Mouse (Mus musculus) megakaryocyte progenitor cell, adult 5-6 weeks (primary cell): ENCODE data around the gene Pin1rt1. TPM values are rescaled to one million over a fixed set of nuclear protein-coding genes. Genes with fewer than 3 reads are reported as not detected.

Source experiments
- ATAC-seq: replicated peaks from 2 replicates; pipeline ENCODE4 v1.8.0; 2016; ENCODE audit warnings: mild to moderate bottlenecking, moderate TSS enrichment, inconsistent platforms; ENCODE audit not compliant: poor library complexity
- total RNA-seq, 2 experiments: library from RNA; stranded (forward) in 1 of 2; stranded (reverse) in 1 of 2; fragments of 157-497, 149-512 nt in 1 of 2; fragments of 200-1000 nt in 1 of 2; gene quantifications; 2 replicates each; pipeline versions ENCODE4 v1.2.3 to v1.2.4; 2015 to 2017

Pin1rt1 gene
- total RNA-seq (2015) (not detected in 2 replicates), total RNA-seq (2017) (not detected in 2 replicates)

DNA sequence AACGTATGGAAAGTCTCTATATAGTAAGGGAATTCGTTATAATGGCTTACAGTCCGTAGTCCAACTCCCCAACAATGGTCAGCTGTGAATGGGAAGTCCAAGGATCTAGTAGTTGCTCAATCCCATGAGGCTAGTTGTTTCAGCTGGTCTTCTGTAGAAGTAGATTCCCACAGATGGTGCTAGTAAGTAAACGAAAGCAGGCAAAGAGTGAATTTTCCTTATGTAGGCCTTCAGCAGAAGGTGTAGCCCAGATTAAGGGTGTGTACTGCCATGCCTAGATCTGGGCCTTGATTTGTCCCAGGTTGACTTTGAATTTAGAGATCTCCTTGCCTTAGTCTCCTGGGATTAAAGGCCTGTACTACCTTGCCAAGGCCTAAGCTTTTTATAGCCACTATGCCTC lies at the start of gene Pin1rt1:
TSS of gene Pin1rt1 (minus strand) at position 101 of the 400 bp plus-strand sequence.
- no peak for ATAC-seq

- ATAC-seq, result no peak
Measured at GRCm38 (mm10) chr2:104764018-104764417, 47.8 kb upstream of the Pin1rt1 start.

DNA sequence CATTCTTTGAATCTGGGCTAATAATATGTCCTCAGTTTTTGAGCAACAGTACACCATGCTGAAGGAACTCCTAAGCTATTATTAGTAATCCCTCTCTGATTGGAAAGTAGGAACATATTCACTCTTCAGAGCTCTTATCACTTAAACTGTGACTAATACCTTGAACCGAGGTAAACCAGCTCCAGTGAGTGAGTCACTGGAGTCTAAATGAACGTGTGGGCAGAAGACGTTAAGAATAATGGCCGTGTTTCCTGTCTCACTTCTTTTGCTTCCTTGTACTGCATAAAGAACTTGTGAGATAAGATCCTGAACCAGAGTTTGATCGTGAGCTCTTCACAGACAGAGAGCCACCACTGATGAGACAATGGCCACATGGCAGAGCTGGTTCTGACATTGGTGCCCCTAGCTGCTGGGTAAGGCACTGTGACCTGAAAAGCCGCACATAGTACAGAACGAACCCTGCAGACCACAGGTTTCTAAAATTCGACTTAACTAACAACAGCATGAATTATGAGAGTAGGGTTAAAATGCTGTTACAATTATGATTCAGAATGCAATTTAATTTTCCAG lies 47.0 kb upstream of the Pin1rt1 start:
- ATAC-seq, result no peak

DNA sequence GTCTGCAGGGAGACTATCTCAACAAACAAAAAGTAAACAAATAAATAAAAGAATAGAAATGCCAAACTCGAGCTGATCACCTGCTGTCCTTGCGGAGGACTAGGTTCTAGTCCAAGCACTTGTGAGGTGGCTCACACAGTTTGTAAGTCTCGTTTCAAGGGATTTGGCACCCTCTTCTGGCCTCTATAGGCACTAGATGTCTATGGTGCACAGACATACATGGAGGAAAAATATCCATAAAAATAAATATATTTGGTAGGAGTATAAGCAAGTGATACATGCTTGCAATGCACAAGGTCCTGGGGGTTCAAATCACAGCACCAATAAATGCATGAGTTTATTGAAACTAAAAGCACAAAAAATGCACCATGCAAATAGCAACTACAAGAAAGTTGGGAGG lies 34.4 kb upstream of the Pin1rt1 start:
- peak; percentile 88 for ATAC-seq

DNA sequence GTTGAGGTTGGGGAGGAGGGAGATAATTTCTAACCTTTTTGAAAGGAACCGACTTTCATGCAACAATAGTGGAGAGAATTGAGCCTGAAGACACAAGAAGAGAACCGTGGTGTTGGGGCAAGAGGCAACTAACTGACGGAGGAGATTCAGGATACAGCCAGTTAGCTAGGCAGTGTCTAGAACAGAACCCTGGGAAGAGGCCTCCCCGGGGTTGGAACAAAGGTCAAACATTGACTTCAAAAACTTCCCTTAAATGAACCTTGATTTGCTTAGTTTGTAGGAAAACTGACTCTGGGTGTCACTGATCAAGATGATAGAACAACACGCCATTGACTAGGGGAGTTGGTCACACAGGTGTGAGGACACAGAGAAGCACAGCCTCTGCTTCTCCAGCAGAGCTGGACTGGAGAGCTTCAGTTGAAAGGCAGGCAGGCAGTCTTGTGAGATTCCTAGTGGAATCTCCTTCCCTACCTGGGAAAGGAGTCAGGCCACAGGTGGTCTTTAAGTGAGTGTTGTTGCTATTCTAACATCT lies 32.5 kb upstream of the Pin1rt1 start:
- ATAC-seq, result no peak

DNA sequence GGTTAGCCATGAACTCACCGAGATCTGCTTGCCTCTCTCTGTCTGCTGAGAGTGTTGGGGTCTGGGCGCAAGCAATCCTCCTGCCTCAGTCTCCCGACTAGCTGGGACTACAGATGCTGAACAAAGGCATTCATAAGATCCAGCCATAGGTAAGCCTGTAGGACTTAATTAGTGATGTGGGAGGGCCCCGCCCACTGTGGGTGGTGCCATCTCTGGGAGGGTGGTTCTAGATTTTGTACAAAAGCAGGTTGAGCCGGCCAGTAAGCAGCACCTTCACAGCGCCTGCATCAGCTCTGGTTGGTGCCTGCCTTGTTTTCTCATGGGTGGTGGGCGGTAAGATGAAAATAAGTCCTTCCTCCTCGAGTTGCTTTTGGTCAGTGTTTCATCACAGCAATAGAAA lies 30.1 kb upstream of the Pin1rt1 start:
- 0 out of 2 replicates have a peak, but pooled peaks have one; percentile 30 for ATAC-seq

DNA sequence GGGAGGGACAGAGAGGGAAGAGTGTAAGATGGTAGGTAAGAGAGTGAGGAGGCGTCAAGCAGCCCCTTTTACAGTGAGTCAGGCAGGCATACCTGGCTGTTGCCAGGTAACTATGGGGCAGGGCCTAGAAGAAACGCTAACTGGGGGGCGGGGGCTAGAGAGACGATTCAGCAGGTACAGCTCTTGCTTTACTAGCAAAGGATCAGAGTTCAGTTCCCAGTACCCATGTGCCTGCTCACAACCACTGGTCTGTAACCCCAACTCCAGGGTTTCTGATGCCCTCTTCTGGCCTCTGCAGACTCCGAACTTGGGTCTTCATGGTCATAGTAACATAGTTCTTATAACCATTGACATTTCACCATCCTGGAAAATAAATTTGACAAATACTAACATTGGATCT lies 27.8 kb upstream of the Pin1rt1 start:
- no peak for ATAC-seq

DNA sequence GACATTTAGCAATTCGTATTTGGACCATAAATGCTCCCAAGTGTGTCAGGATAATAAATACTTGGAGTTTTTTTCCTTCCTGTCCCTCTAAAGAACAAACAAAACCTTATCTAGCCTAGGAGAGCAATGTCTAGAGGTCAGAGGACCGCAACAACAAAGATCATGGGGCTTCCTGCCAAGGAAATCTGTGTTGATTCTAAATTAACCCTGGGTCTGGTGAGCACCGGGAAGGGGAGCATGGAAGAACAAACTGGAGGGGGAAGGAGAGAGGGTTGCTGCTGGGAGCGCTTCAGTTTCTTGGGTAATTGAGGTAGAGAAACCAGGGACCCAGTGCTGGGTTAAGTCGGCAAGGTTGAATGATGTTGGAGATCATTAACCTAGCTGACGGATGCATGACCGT lies 27.0 kb upstream of the Pin1rt1 start:
- ATAC-seq, result 0 out of 2 replicates have a peak, but pooled peaks have one; percentile 5

DNA sequence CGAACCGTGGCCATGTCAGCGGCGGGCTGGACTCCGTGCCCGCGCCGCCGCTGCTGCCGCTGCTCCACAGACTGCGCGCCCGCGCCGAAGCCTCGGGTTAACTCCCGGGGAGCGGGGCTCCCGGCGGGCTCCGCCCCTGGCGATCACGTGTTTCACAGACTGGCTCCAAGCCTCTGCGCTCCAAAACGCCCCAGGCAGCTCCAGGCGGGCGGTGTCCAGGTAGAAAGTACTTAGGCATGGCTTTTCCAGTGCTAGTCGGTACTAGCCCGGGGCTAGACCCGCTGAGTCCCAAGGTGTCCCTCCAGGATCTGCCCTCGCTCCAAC lies 26.5 kb upstream of the Pin1rt1 start, which contains the start of gene Depdc7:
TSS of gene Depdc7 (minus strand) at position 138 of the 324 bp plus-strand sequence.
- ATAC-seq, result peak; percentile 78

DNA sequence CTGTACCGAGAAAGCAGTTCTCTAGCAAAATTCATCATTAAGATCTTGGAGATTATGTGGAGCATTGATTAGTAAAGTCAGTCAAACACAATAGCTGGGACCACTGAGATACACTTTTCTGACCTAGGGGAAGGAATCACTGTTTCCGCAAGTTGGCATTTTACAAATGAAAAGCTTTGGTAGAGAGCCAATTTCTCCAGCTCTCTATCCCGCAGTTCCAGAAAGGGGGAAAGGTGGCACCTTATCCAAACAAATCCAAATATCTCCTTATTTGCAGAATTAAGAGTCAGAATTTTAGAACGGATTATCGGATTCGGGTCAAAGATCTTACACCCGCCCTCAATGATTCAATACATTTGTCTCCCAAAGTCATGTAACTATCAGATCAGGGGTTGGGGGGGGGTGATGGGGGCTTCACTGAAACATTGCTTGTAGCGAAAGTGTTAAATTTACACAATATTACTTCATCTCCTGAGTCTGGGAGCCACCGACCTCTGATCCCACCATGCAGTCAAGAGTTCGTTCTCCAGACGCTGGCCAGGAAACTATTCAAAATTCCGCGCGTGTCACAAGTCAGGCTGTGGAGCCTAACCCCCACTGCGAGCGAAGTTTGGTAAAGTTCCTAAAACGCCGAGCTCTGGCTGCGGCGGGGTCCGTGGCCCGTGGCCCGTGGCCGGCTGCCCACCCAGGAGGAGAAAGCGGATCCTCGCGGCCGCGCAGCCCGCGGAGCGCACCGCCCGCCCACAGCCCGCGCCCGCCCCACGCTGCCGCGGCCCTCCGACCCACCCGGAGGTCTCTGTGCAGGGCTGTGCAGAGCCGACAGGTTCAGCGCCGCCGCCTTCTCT lies 25.9 kb upstream of the Pin1rt1 start:
- ATAC-seq, result peak; percentile 32

GRCm38 (mm10) chr2:104741015-104741758 lies 25.0 kb upstream of the Pin1rt1 start:
- ATAC-seq, result no peak

GRCm38 (mm10) chr2:104740248-104740949 lies 24.2 kb upstream of the Pin1rt1 start:
- ATAC-seq, result peak; percentile 26

DNA sequence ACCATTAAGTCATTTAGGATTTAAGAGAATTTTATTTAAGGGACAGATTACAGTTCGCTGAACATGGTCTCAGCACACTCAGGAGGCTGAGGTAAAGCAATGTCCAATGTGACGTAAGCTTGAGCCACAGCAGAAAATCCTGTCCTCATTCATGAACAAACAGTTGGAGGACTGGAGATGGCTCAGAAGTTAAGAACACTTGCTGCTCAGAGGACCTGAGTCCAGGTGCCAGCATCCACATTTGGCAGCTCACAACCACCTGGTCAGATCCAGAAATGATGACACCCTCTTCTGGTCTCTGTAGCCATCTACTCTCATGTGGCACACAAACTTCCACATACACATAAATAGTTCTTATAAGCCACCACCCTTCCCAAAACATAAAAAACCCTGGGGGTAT lies 23.5 kb upstream of the Pin1rt1 start:
- no peak for ATAC-seq

DNA sequence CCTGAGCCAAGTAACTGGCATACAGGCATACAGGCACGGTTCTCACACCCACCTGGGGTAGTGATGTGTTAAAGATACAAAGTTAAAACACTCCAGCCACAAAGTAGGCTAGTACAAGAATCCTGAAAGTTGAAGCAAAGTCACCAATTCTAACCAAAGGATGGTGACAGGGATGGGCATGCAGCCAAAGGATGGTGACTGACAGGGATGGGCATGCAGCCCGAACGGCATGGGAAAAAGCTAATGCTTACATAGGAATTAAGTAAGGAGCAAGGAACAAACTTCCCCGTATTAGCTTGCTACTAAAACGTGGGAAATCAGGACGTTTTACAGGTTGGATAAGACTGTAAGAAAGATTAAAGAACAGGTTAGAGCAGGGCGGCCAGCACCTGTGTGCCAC lies 20.1 kb upstream of the Pin1rt1 start:
- no peak for ATAC-seq

DNA sequence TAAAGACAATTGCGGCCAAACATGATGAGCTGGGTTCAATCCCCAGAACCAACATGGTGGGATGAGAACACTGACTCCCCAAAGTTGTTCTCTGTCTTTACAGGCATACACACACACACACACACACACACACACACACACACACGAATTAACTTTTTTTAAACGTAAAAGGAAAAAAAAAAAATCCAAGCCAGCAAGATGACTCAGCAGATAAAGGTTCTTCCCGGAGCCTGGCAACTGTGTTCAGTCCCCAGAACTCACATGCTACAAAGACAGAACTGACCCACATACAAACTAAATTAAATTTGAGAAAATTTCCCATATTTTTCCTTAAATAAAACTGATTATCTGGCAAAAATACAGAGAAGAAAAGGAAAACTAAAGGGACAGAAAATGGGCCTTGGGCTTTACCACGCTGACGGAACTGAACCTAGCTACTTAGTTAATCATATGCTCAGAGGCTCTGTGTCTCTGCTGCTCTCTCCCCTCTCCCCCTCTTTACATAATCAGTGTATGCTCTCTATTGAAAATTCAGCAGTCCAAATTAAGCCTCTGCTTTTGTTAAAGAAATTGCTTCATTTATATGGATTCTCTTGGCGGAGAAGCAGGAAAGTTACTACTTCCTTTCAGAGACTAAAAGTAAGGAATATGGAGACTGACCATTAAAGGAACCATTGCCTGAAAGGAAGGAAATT lies 16.5 kb upstream of the Pin1rt1 start:
- ATAC-seq, result peak; percentile 1; the same call in 1 of the 2 replicates

- ATAC-seq, result peak; percentile 92
Measured at GRCm38 (mm10) chr2:104732033-104732444, 15.9 kb upstream of the Pin1rt1 start.

DNA sequence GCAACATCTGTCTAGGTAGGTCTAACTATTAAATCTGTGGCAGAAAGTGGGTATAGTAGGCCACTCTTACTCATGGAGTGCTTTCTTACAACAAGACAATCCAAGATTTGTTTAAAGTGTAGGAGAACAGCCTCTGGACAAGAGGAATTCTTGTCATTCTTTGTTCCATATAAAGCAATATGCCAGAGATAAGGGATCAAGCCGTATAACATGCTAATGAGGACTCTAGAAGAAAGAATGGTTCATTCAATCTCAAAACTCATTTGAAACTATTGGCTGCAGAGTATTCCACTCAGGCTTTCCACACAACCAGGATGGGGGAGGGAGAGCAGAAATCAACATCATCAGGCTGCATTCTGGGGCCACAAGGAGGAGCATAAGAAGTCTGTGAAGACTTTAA lies 11.2 kb upstream of the Pin1rt1 start:
- ATAC-seq, result no peak

GRCm38 (mm10) chr2:104722021-104722420 lies 5.8 kb upstream of the Pin1rt1 start:
- no peak for ATAC-seq

DNA sequence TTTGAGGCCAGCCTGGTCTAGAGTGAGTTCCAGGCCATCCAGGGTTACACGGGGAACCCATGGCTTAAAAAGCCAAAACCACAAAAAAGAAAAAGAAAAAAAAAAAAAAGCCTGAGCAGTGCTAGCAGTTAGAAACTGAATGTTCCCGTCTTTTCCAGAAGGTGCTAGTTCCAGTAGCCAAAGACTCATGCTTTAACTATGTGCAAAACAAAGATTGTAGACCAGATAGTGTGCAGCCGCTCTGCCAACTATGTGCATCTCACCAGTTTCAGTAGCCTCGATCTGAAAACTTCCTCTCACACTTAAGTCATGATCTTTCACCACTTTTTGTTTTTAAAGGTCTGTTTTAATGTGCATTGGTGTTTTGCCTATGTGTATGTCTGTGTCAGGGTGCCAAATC lies 1.6 kb upstream of the Pin1rt1 start:
- no peak for ATAC-seq

DNA sequence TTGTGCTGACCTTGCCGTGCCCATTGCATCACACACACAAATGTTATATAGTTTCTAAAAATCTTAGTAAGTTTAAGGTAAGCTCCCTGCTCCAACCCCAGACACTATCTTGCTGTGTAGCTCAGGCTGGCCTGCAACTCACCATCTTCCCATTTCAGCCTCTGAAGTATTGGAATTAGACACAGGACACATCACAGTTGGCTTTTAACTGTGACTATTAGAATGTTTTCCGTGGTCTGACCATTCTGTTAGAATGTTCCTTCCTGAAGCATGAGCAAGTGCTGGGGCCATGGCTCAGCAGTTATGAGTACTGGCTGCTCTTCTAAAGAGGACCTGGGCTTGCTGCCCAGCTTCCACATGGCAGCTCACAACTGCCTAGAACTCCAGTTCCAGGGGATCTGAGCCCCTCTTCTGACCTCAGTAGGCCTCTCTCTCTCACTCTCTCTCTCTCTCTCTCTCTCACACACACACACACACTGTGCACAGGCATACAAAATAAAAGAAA lies 1.1 kb upstream of the Pin1rt1 start:
- peak; percentile 13; the same call in 1 of the 2 replicates for ATAC-seq
